Mouse (Mus musculus) adrenal gland (tissue): ENCODE data around the gene Ccdc148.

Experiments
- intact Hi-C: fragments of 180-260 bp; cut with DNase I; formaldehyde crosslinking; loops from one replicate; pipeline ENCODE4 v1.15.1; 2025

Gene Ccdc148

GRCm38 (mm10) chr2:58789934-58790333 is 370.5 kb downstream of the Ccdc148 start:
- intact Hi-C loops, result no loop called here

GRCm38 (mm10) chr2:58787360-58787759 is 373.1 kb downstream of the Ccdc148 start:
- intact Hi-C loops, result no loop called here

- intact Hi-C loops, result no loop called here
These were observed 373.8 kb downstream of the Ccdc148 start for GRCm38 (mm10) chr2:58786681-58787080.

- intact Hi-C loops, result no loop called here
These were observed 374.3 kb downstream of the Ccdc148 start for GRCm38 (mm10) chr2:58786177-58786576.

GRCm38 (mm10) chr2:58783526-58783925 is 377.0 kb downstream of the Ccdc148 start:
- intact Hi-C loops, result no loop called here

- intact Hi-C loops, result no loop called here
These were observed 381.4 kb downstream of the Ccdc148 start for GRCm38 (mm10) chr2:58778986-58779495.

GRCm38 (mm10) chr2:58773833-58774232 is 386.6 kb downstream of the Ccdc148 start:
- intact Hi-C loops, result no loop called here
